Mouse (Mus musculus): ENCODE measurements at regions not wholly inside any gene's neighbourhood (a gene's known extent, or its start where the extent isn't known, plus 50 kb on each side); places are given as distances from the start of the nearest gene placed in this dataset.

- WGBS: 81% methylated on average over 2 of the region's 2 CpGs
- ATAC-seq (ENCODE audit: low FRiP score, low TSS enrichment) (no peak), DNase-seq (no peak)
- no peaks in the 10 kb centered on the region for H3K27me3 ChIP-seq (ENCODE audit: control insufficient read depth, insufficient read depth, low read length)
- H3K4me3 ChIP-seq (replicated peaks; ENCODE audit: low read depth, low read length): no peak overlapping the region
- no peaks in the 10 kb centered on the region for H3K9me3 ChIP-seq (ENCODE audit: control insufficient read depth, low read length)
- no peak overlapping the region for H3K4me2 ChIP-seq (ENCODE audit: low read length)
- no peaks in the 10 kb centered on the region for H3K36me3 ChIP-seq (ENCODE audit: control insufficient read depth, insufficient read depth, low read length)
- no peak overlapping the region for H3K27ac ChIP-seq (replicated peaks; ENCODE audit: low read depth, low read length)
- no peaks in the 10 kb centered on the region for H3K4me1 ChIP-seq (ENCODE audit: control insufficient read depth, insufficient read depth, low read length)
- no peak overlapping the region for H3K9ac ChIP-seq (replicated peaks; ENCODE audit: low read length)
Observed at GRCm38 (mm10) chr10:87639339-87639738, 117.7 kb downstream of the Pah start.

- Histone ChIP-seq H3K4me2 (ENCODE audit: low read length) (no peak overlapping the region), H3K27ac (replicated peaks; ENCODE audit: low read depth, low read length) (no peak overlapping the region), H3K4me3 (replicated peaks; ENCODE audit: low read depth, low read length) (no peak overlapping the region), H3K36me3 (ENCODE audit: control insufficient read depth, insufficient read depth, low read length) (no peaks in the 10 kb centered on the region), H3K9me3 (ENCODE audit: control insufficient read depth, low read length) (no peaks in the 10 kb centered on the region), H3K9ac (replicated peaks; ENCODE audit: low read length) (no peak overlapping the region), H3K27me3 (ENCODE audit: control insufficient read depth, insufficient read depth, low read length) (no peaks in the 10 kb centered on the region), H3K4me1 (ENCODE audit: control insufficient read depth, insufficient read depth, low read length) (no peaks in the 10 kb centered on the region)
- no peak for ATAC-seq (ENCODE audit: low FRiP score, low TSS enrichment)
- 30% methylated on average over 1 of the region's 1 CpGs for WGBS
- peak; percentile 74 for DNase-seq
Observed at GRCm38 (mm10) chr10:87649091-87649490, 127.5 kb downstream of the Pah start.

GRCm38 (mm10) chr10:87652139-87652740, 130.6 kb downstream of the Pah start:
- Histone ChIP-seq H3K4me1 (ENCODE audit: control insufficient read depth, insufficient read depth, low read length) (no peaks in the 10 kb centered on the region), H3K4me2 (ENCODE audit: low read length) (no peak overlapping the region), H3K4me3 (replicated peaks; ENCODE audit: low read depth, low read length) (no peak overlapping the region), H3K27ac (replicated peaks; ENCODE audit: low read depth, low read length) (no peak overlapping the region), H3K9me3 (ENCODE audit: control insufficient read depth, low read length) (no peaks in the 10 kb centered on the region), H3K36me3 (ENCODE audit: control insufficient read depth, insufficient read depth, low read length) (no peaks in the 10 kb centered on the region), H3K9ac (replicated peaks; ENCODE audit: low read length) (no peak overlapping the region), H3K27me3 (ENCODE audit: control insufficient read depth, insufficient read depth, low read length) (no peaks in the 10 kb centered on the region)
- DNase-seq: peak; percentile 11
- no peak for ATAC-seq (ENCODE audit: low FRiP score, low TSS enrichment)
- WGBS: 68% methylated on average over 8 of the region's 8 CpGs

- H3K4me3 ChIP-seq (replicated peaks; ENCODE audit: low read depth, low read length): no peak overlapping the region
- H3K9me3 ChIP-seq (ENCODE audit: control insufficient read depth, low read length): no peaks in the 10 kb centered on the region
- ATAC-seq (ENCODE audit: low FRiP score, low TSS enrichment) (no peak), DNase-seq (no peak)
- H3K36me3 ChIP-seq (ENCODE audit: control insufficient read depth, insufficient read depth, low read length): no peaks in the 10 kb centered on the region
- no peak overlapping the region for H3K27ac ChIP-seq (replicated peaks; ENCODE audit: low read depth, low read length)
- 86% methylated on average over 4 of the region's 4 CpGs for WGBS
- no peaks in the 10 kb centered on the region for H3K4me1 ChIP-seq (ENCODE audit: control insufficient read depth, insufficient read depth, low read length)
- no peak overlapping the region for H3K4me2 ChIP-seq (ENCODE audit: low read length)
- no peaks in the 10 kb centered on the region for H3K27me3 ChIP-seq (ENCODE audit: control insufficient read depth, insufficient read depth, low read length)
- no peak overlapping the region for H3K9ac ChIP-seq (replicated peaks; ENCODE audit: low read length)
Observed at GRCm38 (mm10) chr10:87654112-87654511, 132.5 kb downstream of the Pah start.

- Histone ChIP-seq H3K4me3 (replicated peaks; ENCODE audit: low read depth, low read length) (no peak overlapping the region), H3K9ac (replicated peaks; ENCODE audit: low read length) (no peak overlapping the region), H3K4me1 (ENCODE audit: control insufficient read depth, insufficient read depth, low read length) (no peaks in the 10 kb centered on the region), H3K9me3 (ENCODE audit: control insufficient read depth, low read length) (no peaks in the 10 kb centered on the region), H3K27ac (replicated peaks; ENCODE audit: low read depth, low read length) (peak overlapping the region; percentile 20; the same call in 1 of the 2 replicates), H3K36me3 (ENCODE audit: control insufficient read depth, insufficient read depth, low read length) (no peaks in the 10 kb centered on the region), H3K27me3 (ENCODE audit: control insufficient read depth, insufficient read depth, low read length) (no peaks in the 10 kb centered on the region), H3K4me2 (ENCODE audit: low read length) (no peak overlapping the region)
- peak; percentile 41 for DNase-seq
- ATAC-seq (ENCODE audit: low FRiP score, low TSS enrichment): peak; percentile 50; the same call in 1 of the 2 replicates
- WGBS: 73% methylated on average over 9 of the region's 9 CpGs
Observed at GRCm38 (mm10) chr10:87666020-87666718, 144.6 kb downstream of the Pah start.

- no peaks in the 10 kb centered on the region for H3K27me3 ChIP-seq (ENCODE audit: control insufficient read depth, insufficient read depth, low read length)
- DNase-seq (no peak), ATAC-seq (ENCODE audit: low FRiP score, low TSS enrichment) (no peak)
Observed at GRCm38 (mm10) chr10:87666719-87667387, 145.3 kb downstream of the Pah start.

GRCm38 (mm10) chr10:87667651-87668140, 146.1 kb downstream of the Pah start:
- 92% methylated on average over 10 of the region's 10 CpGs for WGBS
- Histone ChIP-seq H3K9me3 (ENCODE audit: control insufficient read depth, low read length) (no peaks in the 10 kb centered on the region), H3K9ac (replicated peaks; ENCODE audit: low read length) (no peak overlapping the region), H3K27ac (replicated peaks; ENCODE audit: low read depth, low read length) (no peak overlapping the region), H3K4me2 (ENCODE audit: low read length) (no peak overlapping the region), H3K36me3 (ENCODE audit: control insufficient read depth, insufficient read depth, low read length) (no peaks in the 10 kb centered on the region), H3K4me1 (ENCODE audit: control insufficient read depth, insufficient read depth, low read length) (no peaks in the 10 kb centered on the region), H3K4me3 (replicated peaks; ENCODE audit: low read depth, low read length) (no peak overlapping the region), H3K27me3 (ENCODE audit: control insufficient read depth, insufficient read depth, low read length) (no peaks in the 10 kb centered on the region)
- ATAC-seq (ENCODE audit: low FRiP score, low TSS enrichment): no peak
- DNase-seq: no peak

More at GRCm38 (mm10) chr10:87666719-87667387, 145.3 kb downstream of the Pah start:
- H3K36me3 ChIP-seq (ENCODE audit: control insufficient read depth, insufficient read depth, low read length): no peaks in the 10 kb centered on the region
- H3K4me3 ChIP-seq (replicated peaks; ENCODE audit: low read depth, low read length): no peak overlapping the region
- no peak overlapping the region for H3K27ac ChIP-seq (replicated peaks; ENCODE audit: low read depth, low read length)
- 83% methylated on average over 7 of the region's 7 CpGs for WGBS
- H3K9me3 ChIP-seq (ENCODE audit: control insufficient read depth, low read length): no peaks in the 10 kb centered on the region
- H3K4me1 ChIP-seq (ENCODE audit: control insufficient read depth, insufficient read depth, low read length): no peaks in the 10 kb centered on the region
- H3K4me2 ChIP-seq (ENCODE audit: low read length): no peak overlapping the region
- no peak overlapping the region for H3K9ac ChIP-seq (replicated peaks; ENCODE audit: low read length)

GRCm38 (mm10) chr10:87674740-87675420, 153.3 kb downstream of the Pah start:
- DNase-seq (no peak), ATAC-seq (ENCODE audit: low FRiP score, low TSS enrichment) (no peak)
- Histone ChIP-seq H3K36me3 (ENCODE audit: control insufficient read depth, insufficient read depth, low read length) (no peaks in the 10 kb centered on the region), H3K27ac (replicated peaks; ENCODE audit: low read depth, low read length) (no peak overlapping the region), H3K4me3 (replicated peaks; ENCODE audit: low read depth, low read length) (no peak overlapping the region), H3K27me3 (ENCODE audit: control insufficient read depth, insufficient read depth, low read length) (no peaks in the 10 kb centered on the region), H3K9me3 (ENCODE audit: control insufficient read depth, low read length) (no peaks in the 10 kb centered on the region), H3K4me1 (ENCODE audit: control insufficient read depth, insufficient read depth, low read length) (no peaks in the 10 kb centered on the region), H3K9ac (replicated peaks; ENCODE audit: low read length) (no peak overlapping the region), H3K4me2 (ENCODE audit: low read length) (no peak overlapping the region)
- 82% methylated on average over 5 of the region's 5 CpGs for WGBS
